Mouse (Mus musculus) spleen, adult 12 weeks (tissue): Measurements from ENCODE around the gene Wwp2.

Experiments
- DNase-seq: peaks from one replicate; pipeline ENCODE4 v3.0.0; 2022; ENCODE audit warnings: low spot score

Gene Wwp2

GRCm38 (mm10) chr8:107435962-107436831 lies at the start of gene Wwp2:
Gene Wwp2, plus strand, starts transcription at chr8:107436365.
- peak; percentile 79 for DNase-seq

GRCm38 (mm10) chr8:107386642-107387041 lies 49.5 kb upstream of the Wwp2 start:
- no peak for DNase-seq

- DNase-seq: no peak
Measured at GRCm38 (mm10) chr8:107387861-107388260, 48.3 kb upstream of the Wwp2 start.

GRCm38 (mm10) chr8:107389557-107389956 lies 46.6 kb upstream of the Wwp2 start:
- no peak for DNase-seq

GRCm38 (mm10) chr8:107390476-107391135 lies 45.6 kb upstream of the Wwp2 start:
- DNase-seq: no peak

GRCm38 (mm10) chr8:107391136-107391516 lies 45.0 kb upstream of the Wwp2 start:
- no peak for DNase-seq

GRCm38 (mm10) chr8:107395397-107395796 lies 40.8 kb upstream of the Wwp2 start:
- no peak for DNase-seq

- DNase-seq: no peak
Measured at GRCm38 (mm10) chr8:107396106-107396670, 40.0 kb upstream of the Wwp2 start.

- DNase-seq: no peak
Measured at GRCm38 (mm10) chr8:107397665-107398064, 38.5 kb upstream of the Wwp2 start.

- DNase-seq: no peak
Measured at GRCm38 (mm10) chr8:107399495-107399894, 36.7 kb upstream of the Wwp2 start.

- no peak for DNase-seq
Measured at GRCm38 (mm10) chr8:107401866-107402265, 34.3 kb upstream of the Wwp2 start.

GRCm38 (mm10) chr8:107403038-107403781 lies 33.0 kb upstream of the Wwp2 start, which contains the start of gene Nqo1:
Gene Nqo1, minus strand, starts transcription at chr8:107403206.
- peak; percentile 78 for DNase-seq

- no peak for DNase-seq
Measured at GRCm38 (mm10) chr8:107404057-107404456, 32.1 kb upstream of the Wwp2 start.

- DNase-seq: no peak
Measured at GRCm38 (mm10) chr8:107405935-107406334, 30.2 kb upstream of the Wwp2 start.

GRCm38 (mm10) chr8:107411391-107411790 lies 24.8 kb upstream of the Wwp2 start:
- peak; percentile 34 for DNase-seq

- no peak for DNase-seq
Measured at GRCm38 (mm10) chr8:107412552-107412951, 23.6 kb upstream of the Wwp2 start.

GRCm38 (mm10) chr8:107413881-107414280 lies 22.3 kb upstream of the Wwp2 start:
- DNase-seq: no peak

GRCm38 (mm10) chr8:107417001-107417400 lies 19.2 kb upstream of the Wwp2 start:
- no peak for DNase-seq

- DNase-seq: no peak
Measured at GRCm38 (mm10) chr8:107424176-107424575, 12.0 kb upstream of the Wwp2 start.

- DNase-seq: peak; percentile 95
Measured at GRCm38 (mm10) chr8:107424597-107425229, 11.5 kb upstream of the Wwp2 start, which contains the start of gene Nob1. Gene Nob1, minus strand, starts transcription at chr8:107425051.

- DNase-seq: no peak
Measured at GRCm38 (mm10) chr8:107425230-107425597, 11.0 kb upstream of the Wwp2 start.

- no peak for DNase-seq
Measured at GRCm38 (mm10) chr8:107430821-107431220, 5.3 kb upstream of the Wwp2 start.
